ENCODE assay signal across 8 mouse cellular contexts in genomic region chr4:82511524-82511923, GRCm38 (mm10).
A peak's percentile ranks its signal among the peaks of the same experiment; 100 is the strongest.
DNase-seq lines count a peak whose midpoint lies in the region; ATAC-seq and TF ChIP-seq lines count a peak whose summit lies in the region.

No protein-coding gene starts in this region.

- H3K27ac ChIP-seq in forebrain, embryonic 16.5 days (ENCODE audit: low read length) = peak overlapping the region; percentile 97
- H3K27ac ChIP-seq in hindbrain, embryonic 15.5 days (replicated peaks) = peak overlapping the region; percentile 82
- peak overlapping the region; percentile 94 for H3K27ac ChIP-seq in limb, embryonic 13.5 days
- H3K27ac ChIP-seq in neural tube, embryonic 11.5 days (ENCODE audit: low read depth, low read length) = peak overlapping the region; percentile 83

- H3K36me3 ChIP-seq in forebrain, embryonic 16.5 days (ENCODE audit: control insufficient read depth, insufficient read depth) = no peaks in the 10 kb centered on the region
- no peaks in the 10 kb centered on the region for H3K36me3 ChIP-seq in hindbrain, embryonic 15.5 days
- no peaks in the 10 kb centered on the region for H3K36me3 ChIP-seq in limb, embryonic 13.5 days
- H3K36me3 ChIP-seq in neural tube, embryonic 11.5 days (ENCODE audit: control insufficient read depth, insufficient read depth, low read length) = no peaks in the 10 kb centered on the region

- WGBS in forebrain, embryonic 16.5 days = under 1% methylated on average over 8 of the region's 8 CpGs
- under 1% methylated on average over 8 of the region's 8 CpGs for whole genome bisulfite sequencing in hindbrain, embryonic 15.5 days
- WGBS in limb, embryonic 13.5 days = under 1% methylated on average over 8 of the region's 8 CpGs
- 0% methylated on average over 8 of the region's 8 CpGs for WGBS in neural tube, embryonic 11.5 days

- H3K9me3 ChIP-seq in forebrain, embryonic 16.5 days (ENCODE audit: control insufficient read depth, low read length) = no peaks in the 10 kb centered on the region
- H3K9me3 ChIP-seq in hindbrain, embryonic 15.5 days = no peaks in the 10 kb centered on the region
- no peaks in the 10 kb centered on the region for H3K9me3 ChIP-seq in limb, embryonic 13.5 days
- H3K9me3 ChIP-seq in neural tube, embryonic 11.5 days (ENCODE audit: control insufficient read depth, low read length) = no peaks in the 10 kb centered on the region

- peak overlapping the region; percentile 97 for H3K4me2 ChIP-seq in forebrain, embryonic 16.5 days (ENCODE audit: low read length)
- peak overlapping the region; percentile 100 for H3K4me2 ChIP-seq in hindbrain, embryonic 15.5 days
- H3K4me2 ChIP-seq in limb, embryonic 13.5 days (replicated peaks) = peak overlapping the region; percentile 82
- peak overlapping the region; percentile 62 for H3K4me2 ChIP-seq in neural tube, embryonic 11.5 days (ENCODE audit: low read depth)

- DNase-seq in cerebellum, adult 11-12 months = peak; percentile 69
- DNase-seq in brain, embryonic 14.5 days (ENCODE audit: low read depth) = peak; percentile 98
- DNase-seq in neural tube, embryonic 11.5 days (ENCODE audit: low spot score) = peak; percentile 86
- no peak for DNase-seq in thymus, postnatal 10 days (ENCODE audit: low spot score in 2 of 2)

- ATAC-seq in cerebellum, adult (ENCODE audit: insufficient number of reproducible peaks, low FRiP score, low TSS enrichment) = no peak
- peak; percentile 37 for ATAC-seq in forebrain, embryonic 16.5 days
- ATAC-seq in hindbrain, embryonic 15.5 days (ENCODE audit: low FRiP score, low read depth) = peak; percentile 32; the same call in 1 of the 2 replicates
- ATAC-seq in limb, embryonic 13.5 days (ENCODE audit: low FRiP score, low read depth) = no peak
- ATAC-seq in neural tube, embryonic 11.5 days (ENCODE audit: insufficient read depth, low FRiP score, low TSS enrichment) = peak; percentile 33

- H3K27me3 ChIP-seq in forebrain, embryonic 16.5 days (replicated peaks; ENCODE audit: control insufficient read depth, insufficient read depth, low read length) = no peaks in the 10 kb centered on the region
- 0 out of 2 replicates have a peak, but pooled peaks cover 8% of the 10 kb centered on the region for H3K27me3 ChIP-seq in hindbrain, embryonic 15.5 days
- H3K27me3 ChIP-seq in limb, embryonic 13.5 days = no peaks in the 10 kb centered on the region
- H3K27me3 ChIP-seq in neural tube, embryonic 11.5 days (ENCODE audit: control insufficient read depth, insufficient read depth, low read length) = no peaks in the 10 kb centered on the region

- TF ChIP-seq CTCF in brain, embryonic 14.5 days (IDR thresholded peaks at IDR 0.05; ENCODE audit: borderline replicate concordance, extremely low read depth, insufficient read depth, insufficient read length) = no peak

- H3K4me1 ChIP-seq in forebrain, embryonic 16.5 days (replicated peaks; ENCODE audit: control insufficient read depth, insufficient read depth, low read length) = peaks cover 27% of the 10 kb centered on the region
- H3K4me1 ChIP-seq in hindbrain, embryonic 15.5 days (replicated peaks) = peaks cover 29% of the 10 kb centered on the region
- peaks cover 52% of the 10 kb centered on the region for H3K4me1 ChIP-seq in limb, embryonic 13.5 days
- peaks cover 47% of the 10 kb centered on the region for H3K4me1 ChIP-seq in neural tube, embryonic 11.5 days (ENCODE audit: control insufficient read depth, insufficient read depth, low read length)

- peak overlapping the region; percentile 76 for H3K9ac ChIP-seq in forebrain, embryonic 16.5 days (replicated peaks; ENCODE audit: low read depth, low read length)
- peak overlapping the region; percentile 50 for H3K9ac ChIP-seq in hindbrain, embryonic 15.5 days
- peak overlapping the region; percentile 73 for H3K9ac ChIP-seq in limb, embryonic 13.5 days
- H3K9ac ChIP-seq in neural tube, embryonic 11.5 days (ENCODE audit: low read length) = peak overlapping the region; percentile 29; the same call in 1 of the 2 replicates

- H3K4me3 ChIP-seq in forebrain, embryonic 16.5 days (replicated peaks; ENCODE audit: low read length) = peak overlapping the region; percentile 62
- H3K4me3 ChIP-seq in hindbrain, embryonic 15.5 days = peak overlapping the region; percentile 58
- H3K4me3 ChIP-seq in limb, embryonic 13.5 days = peak overlapping the region; percentile 49
- H3K4me3 ChIP-seq in neural tube, embryonic 11.5 days (ENCODE audit: low read depth, low read length) = 0 out of 2 replicates have a peak overlapping the region, but pooled peaks have one; percentile 10

- TF ChIP-seq POLR2A in brain, embryonic 14.5 days (IDR thresholded peaks at IDR 0.05; ENCODE audit: borderline replicate concordance, extremely low read depth, insufficient read depth, insufficient read length, poor library complexity, severe bottlenecking) = peak; percentile 35; the same call in 1 of the 2 replicates

Comparison
In these comparisons a context has a peak if more than half of its experiments do, and no peak if none do; other contexts are left out.
1. DNase-seq: peak in cerebellum, adult 11-12 months (single experiment), brain, embryonic 14.5 days (single experiment) and neural tube, embryonic 11.5 days (single experiment); none in thymus, postnatal 10 days (0 of 2).
2. ATAC-seq: peak in forebrain, embryonic 16.5 days (single experiment), hindbrain, embryonic 15.5 days (single experiment) and neural tube, embryonic 11.5 days (single experiment); none in cerebellum, adult (single experiment) and limb, embryonic 13.5 days (single experiment).
3. H3K4me3 ChIP-seq: peak in every context shown above with its lines; median percentile 62 in forebrain, embryonic 16.5 days; 58 in hindbrain, embryonic 15.5 days; 49 in limb, embryonic 13.5 days; 10 in neural tube, embryonic 11.5 days.
4. Peak in every context shown above with its lines, with median percentiles within 50 percentile points of each other: H3K27ac ChIP-seq, H3K4me2 ChIP-seq and H3K9ac ChIP-seq.